Mouse (Mus musculus): ENCODE measurements around the gene Tunar. TPM values are rescaled to one million over a fixed set of nuclear protein-coding genes. Genes with fewer than 3 reads are reported as not detected.

The Tunar gene
- total RNA-seq (2021): under 1 TPM in 1 of 2 experiments, not detected in 1; 0.07 TPM

- intact Hi-C loops (cut with DNase I): no loop called here
These were observed at the start of gene Tunar for GRCm38 (mm10) chr12:105333570-105333969. Gene Tunar, plus strand, starts transcription at chr12:105333870.

GRCm38 (mm10) chr12:105312571-105313035, 21.1 kb upstream of the Tunar start:
- intact Hi-C loops (cut with DNase I): no loop called here
- no peak for DNase-seq

More at GRCm38 (mm10) chr12:105333570-105333969, at the start of gene Tunar:
- no peak for DNase-seq

GRCm38 (mm10) chr12:105314328-105314727, 19.3 kb upstream of the Tunar start:
- no peak for DNase-seq
- intact Hi-C loops (cut with DNase I): no loop called here

- intact Hi-C loops (cut with DNase I): no loop called here
- DNase-seq: peak; percentile 21 to 55
These were observed 11.5 kb upstream of the Tunar start for GRCm38 (mm10) chr12:105322160-105322559.

GRCm38 (mm10) chr12:105327051-105327450, 6.6 kb upstream of the Tunar start:
- intact Hi-C loops (cut with DNase I): no loop called here
- DNase-seq: no peak

- no peak for DNase-seq
- intact Hi-C loops (cut with DNase I): no loop called here
These were observed 5.3 kb upstream of the Tunar start for GRCm38 (mm10) chr12:105328396-105328795.

GRCm38 (mm10) chr12:105336094-105336420, 2.4 kb downstream of the Tunar start:
- intact Hi-C loops (cut with DNase I): no loop called here
- DNase-seq: no peak

GRCm38 (mm10) chr12:105336421-105337289, 3.0 kb downstream of the Tunar start:
- no peak for DNase-seq
- intact Hi-C loops (cut with DNase I): no loop called here

GRCm38 (mm10) chr12:105337290-105338005, 3.8 kb downstream of the Tunar start:
- DNase-seq: no peak
- intact Hi-C loops (cut with DNase I): no loop called here

GRCm38 (mm10) chr12:105338256-105338977, 4.7 kb downstream of the Tunar start:
- no peak for DNase-seq
- intact Hi-C loops (cut with DNase I): no loop called here

GRCm38 (mm10) chr12:105341523-105341922, 7.9 kb downstream of the Tunar start:
- intact Hi-C loops (cut with DNase I): no loop called here
- no peak for DNase-seq

- DNase-seq: no peak
These were observed 10.8 kb downstream of the Tunar start for GRCm38 (mm10) chr12:105344460-105344859.

GRCm38 (mm10) chr12:105346861-105347260, 13.2 kb downstream of the Tunar start:
- intact Hi-C loops (cut with DNase I): no loop called here
- DNase-seq: no peak

More at GRCm38 (mm10) chr12:105344460-105344859, 10.8 kb downstream of the Tunar start:
- intact Hi-C loops (cut with DNase I): no loop called here

- no peak for DNase-seq
- intact Hi-C loops (cut with DNase I): no loop called here
These were observed 13.6 kb downstream of the Tunar start for GRCm38 (mm10) chr12:105347261-105347660.

- no peak for DNase-seq
These were observed 20.6 kb downstream of the Tunar start for GRCm38 (mm10) chr12:105354266-105354665.

GRCm38 (mm10) chr12:105354772-105355171, 21.1 kb downstream of the Tunar start:
- intact Hi-C loops (cut with DNase I): no loop called here

More at GRCm38 (mm10) chr12:105354266-105354665, 20.6 kb downstream of the Tunar start:
- intact Hi-C loops (cut with DNase I): no loop called here

GRCm38 (mm10) chr12:105356781-105357180, 23.1 kb downstream of the Tunar start:
- intact Hi-C loops (cut with DNase I): no loop called here
- DNase-seq: no peak

More at GRCm38 (mm10) chr12:105354772-105355171, 21.1 kb downstream of the Tunar start:
- no peak for DNase-seq

- intact Hi-C loops (cut with DNase I): no loop called here
- no peak for DNase-seq
These were observed 30.0 kb downstream of the Tunar start for GRCm38 (mm10) chr12:105363648-105364047.

GRCm38 (mm10) chr12:105374564-105374963, 40.9 kb downstream of the Tunar start:
- DNase-seq: no peak
- intact Hi-C loops (cut with DNase I): no loop called here

- intact Hi-C loops (cut with DNase I): no loop called here
- DNase-seq: peak; percentile 65 to 68
These were observed 43.3 kb downstream of the Tunar start for GRCm38 (mm10) chr12:105376976-105377375.

- no peak for DNase-seq
- intact Hi-C loops (cut with DNase I): no loop called here
These were observed 49.1 kb downstream of the Tunar start for GRCm38 (mm10) chr12:105382733-105383132.
